Mouse (Mus musculus): ENCODE measurements around the gene Rnf185. TPM values are rescaled to one million over a fixed set of nuclear protein-coding genes. Genes with fewer than 3 reads are reported as not detected.

Rnf185 gene
- polyA plus RNA-seq, 1 experiment from 2014 or later, result 19.4 TPM

- Histone ChIP-seq H3K4me1 (replicated peaks; ENCODE audit: control insufficient read depth, insufficient read depth) (peaks cover under 1% of the 10 kb centered on the region; the same call in 1 of the 2 replicates), H3K4me2 (replicated peaks; ENCODE audit: low read depth) (no peak overlapping the region), H3K27me3 (ENCODE audit: control insufficient read depth, insufficient read depth, low read length) (no peaks in the 10 kb centered on the region), H3K9ac (ENCODE audit: low read length) (no peak overlapping the region), H3K9me3 (ENCODE audit: control insufficient read depth, low read length) (no peaks in the 10 kb centered on the region), H3K4me3 (ENCODE audit: low read depth, low read length) (no peak overlapping the region), H3K36me3 (ENCODE audit: control insufficient read depth, insufficient read depth, low read length) (no peaks in the 10 kb centered on the region), H3K27ac (replicated peaks) (no peak overlapping the region)
- DNase-seq (ENCODE audit: low spot score) (no peak), ATAC-seq (ENCODE audit: low FRiP score, low TSS enrichment) (no peak)
- 78% methylated on average over 3 of the region's 3 CpGs for WGBS
- TF ChIP-seq EP300 (optimal IDR thresholded peaks at IDR 0.05) (no peak), CTCF (IDR thresholded peaks at IDR 0.05; ENCODE audit: low read depth) (no peak)
Observed at GRCm38 (mm10) chr11:3403024-3403423, 49.1 kb downstream of the Rnf185 start.

DNA sequence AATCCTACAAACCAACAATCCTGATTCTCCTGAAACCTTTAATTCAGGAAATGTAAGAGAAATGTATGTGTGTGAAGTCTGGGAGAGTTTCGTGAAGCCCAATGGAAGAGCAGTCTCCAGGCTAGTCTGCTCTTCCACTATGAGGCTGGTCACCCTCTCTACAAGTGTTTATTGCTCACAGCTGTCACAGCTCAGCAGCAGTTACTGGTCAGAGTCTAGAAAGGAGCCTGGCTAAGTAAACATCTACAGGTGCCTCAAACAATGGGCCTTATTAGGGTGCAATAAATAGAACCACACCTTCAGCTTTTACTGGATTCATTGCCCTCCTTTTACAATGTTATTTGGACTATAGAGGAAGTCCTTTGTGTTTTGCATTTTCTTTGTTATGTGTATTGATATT is 53.8 kb downstream of the Rnf185 start:
- H3K9me3 ChIP-seq (ENCODE audit: control insufficient read depth, low read length), result no peaks in the 10 kb centered on the region
- H3K36me3 ChIP-seq (ENCODE audit: control insufficient read depth, insufficient read depth, low read length), result no peaks in the 10 kb centered on the region; the same call in 1 of the 2 replicates
- no peak overlapping the region for H3K9ac ChIP-seq (ENCODE audit: low read length)
- TF ChIP-seq CTCF (IDR thresholded peaks at IDR 0.05; ENCODE audit: low read depth) (no peak), EP300 (optimal IDR thresholded peaks at IDR 0.05) (no peak)
- no peak overlapping the region for H3K4me2 ChIP-seq (replicated peaks; ENCODE audit: low read depth)
- H3K4me3 ChIP-seq (ENCODE audit: low read depth, low read length), result no peak overlapping the region
- H3K27me3 ChIP-seq (ENCODE audit: control insufficient read depth, insufficient read depth, low read length), result no peaks in the 10 kb centered on the region
- H3K4me1 ChIP-seq (replicated peaks; ENCODE audit: control insufficient read depth, insufficient read depth), result no peaks in the 10 kb centered on the region
- 69% methylated on average over 1 of the region's 1 CpGs for WGBS
- H3K27ac ChIP-seq (replicated peaks), result no peak overlapping the region
- DNase-seq (ENCODE audit: low spot score), result no peak
- ATAC-seq (ENCODE audit: low FRiP score, low TSS enrichment), result peak; percentile 76

DNA sequence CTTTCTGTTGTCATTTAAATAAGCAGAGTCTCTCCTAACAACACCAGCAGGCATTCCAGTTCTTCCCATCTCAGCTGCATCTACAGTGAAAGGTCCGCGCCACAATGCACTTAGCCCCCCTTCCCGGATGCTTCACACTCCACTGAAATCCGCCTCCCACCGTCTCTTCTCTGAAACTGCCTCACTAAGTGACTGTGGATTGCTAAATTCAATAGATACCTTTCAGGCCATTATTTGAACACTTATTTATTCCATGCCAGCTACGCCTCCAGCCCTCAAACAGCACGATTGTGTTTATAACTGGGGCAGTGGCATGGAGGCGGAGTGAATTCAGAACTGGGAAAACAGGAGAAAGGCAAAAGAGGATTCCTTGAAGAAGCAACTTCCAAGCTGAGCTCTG is 55.6 kb downstream of the Rnf185 start:
- H3K9ac ChIP-seq (ENCODE audit: low read length), result no peak overlapping the region
- no peak overlapping the region for H3K27ac ChIP-seq (replicated peaks)
- no peaks in the 10 kb centered on the region for H3K4me1 ChIP-seq (replicated peaks; ENCODE audit: control insufficient read depth, insufficient read depth)
- no peaks in the 10 kb centered on the region for H3K27me3 ChIP-seq (ENCODE audit: control insufficient read depth, insufficient read depth, low read length)
- WGBS, result 76% methylated on average over 8 of the region's 8 CpGs
- TF ChIP-seq CTCF (IDR thresholded peaks at IDR 0.05; ENCODE audit: low read depth) (no peak), EP300 (optimal IDR thresholded peaks at IDR 0.05) (no peak)
- ATAC-seq (ENCODE audit: low FRiP score, low TSS enrichment) (no peak), DNase-seq (ENCODE audit: low spot score) (no peak)
- no peak overlapping the region for H3K4me2 ChIP-seq (replicated peaks; ENCODE audit: low read depth)
- H3K9me3 ChIP-seq (ENCODE audit: control insufficient read depth, low read length), result no peaks in the 10 kb centered on the region
- H3K36me3 ChIP-seq (ENCODE audit: control insufficient read depth, insufficient read depth, low read length), result no peaks in the 10 kb centered on the region; the same call in 1 of the 2 replicates
- H3K4me3 ChIP-seq (ENCODE audit: low read depth, low read length), result no peak overlapping the region

GRCm38 (mm10) chr11:3396091-3396490 is 56.1 kb downstream of the Rnf185 start:
- Histone ChIP-seq H3K4me1 (replicated peaks; ENCODE audit: control insufficient read depth, insufficient read depth) (no peaks in the 10 kb centered on the region), H3K27ac (replicated peaks) (no peak overlapping the region), H3K4me2 (replicated peaks; ENCODE audit: low read depth) (no peak overlapping the region), H3K4me3 (ENCODE audit: low read depth, low read length) (no peak overlapping the region), H3K9me3 (ENCODE audit: control insufficient read depth, low read length) (no peaks in the 10 kb centered on the region), H3K27me3 (ENCODE audit: control insufficient read depth, insufficient read depth, low read length) (no peaks in the 10 kb centered on the region), H3K9ac (ENCODE audit: low read length) (no peak overlapping the region), H3K36me3 (ENCODE audit: control insufficient read depth, insufficient read depth, low read length) (no peaks in the 10 kb centered on the region; the same call in 1 of the 2 replicates)
- no peak for TF ChIP-seq CTCF (IDR thresholded peaks at IDR 0.05; ENCODE audit: low read depth)
- TF ChIP-seq EP300 (optimal IDR thresholded peaks at IDR 0.05), result no peak
- no peak for ATAC-seq (ENCODE audit: low FRiP score, low TSS enrichment)
- DNase-seq (ENCODE audit: low spot score), result no peak
- 86% methylated on average over 3 of the region's 3 CpGs for WGBS

- H3K27me3 ChIP-seq (ENCODE audit: control insufficient read depth, insufficient read depth, low read length), result no peaks in the 10 kb centered on the region
- no peaks in the 10 kb centered on the region for H3K9me3 ChIP-seq (ENCODE audit: control insufficient read depth, low read length)
- DNase-seq (ENCODE audit: low spot score), result no peak
- H3K9ac ChIP-seq (ENCODE audit: low read length), result no peak overlapping the region
- no peaks in the 10 kb centered on the region; the same call in 1 of the 2 replicates for H3K36me3 ChIP-seq (ENCODE audit: control insufficient read depth, insufficient read depth, low read length)
- no peak overlapping the region for H3K4me2 ChIP-seq (replicated peaks; ENCODE audit: low read depth)
- no peak for ATAC-seq (ENCODE audit: low FRiP score, low TSS enrichment)
- H3K4me3 ChIP-seq (ENCODE audit: low read depth, low read length), result no peak overlapping the region
- no peak overlapping the region for H3K27ac ChIP-seq (replicated peaks)
- 80% methylated on average over 5 of the region's 5 CpGs for WGBS
- TF ChIP-seq CTCF (IDR thresholded peaks at IDR 0.05; ENCODE audit: low read depth) (no peak), EP300 (optimal IDR thresholded peaks at IDR 0.05) (no peak)
- no peaks in the 10 kb centered on the region for H3K4me1 ChIP-seq (replicated peaks; ENCODE audit: control insufficient read depth, insufficient read depth)
Observed at GRCm38 (mm10) chr11:3394520-3394919, 57.6 kb downstream of the Rnf185 start.

DNA sequence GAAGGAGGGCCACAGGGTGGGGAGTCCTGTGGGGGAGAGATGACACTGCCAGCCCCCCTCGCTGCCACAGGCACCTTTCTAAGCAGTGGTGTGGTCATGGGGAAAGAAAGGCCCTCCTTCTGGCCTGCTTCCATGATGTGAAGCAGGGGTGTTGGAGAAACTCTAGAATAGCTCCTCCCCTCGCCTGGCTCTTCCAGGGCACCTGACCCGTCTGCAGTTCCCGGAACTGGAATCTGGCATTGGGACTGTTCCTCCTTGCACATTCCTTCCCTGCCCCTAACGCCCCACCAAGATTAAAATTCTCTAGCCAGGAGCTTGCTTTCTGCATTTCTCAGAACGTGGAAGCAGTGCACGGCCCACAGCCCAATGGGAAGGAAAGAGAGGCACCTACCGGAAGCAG is 59.6 kb downstream of the Rnf185 start:
- Histone ChIP-seq H3K27me3 (ENCODE audit: control insufficient read depth, insufficient read depth, low read length) (no peaks in the 10 kb centered on the region), H3K4me1 (replicated peaks; ENCODE audit: control insufficient read depth, insufficient read depth) (no peaks in the 10 kb centered on the region), H3K36me3 (ENCODE audit: control insufficient read depth, insufficient read depth, low read length) (no peaks in the 10 kb centered on the region; the same call in 1 of the 2 replicates), H3K9me3 (ENCODE audit: control insufficient read depth, low read length) (no peaks in the 10 kb centered on the region), H3K4me2 (replicated peaks; ENCODE audit: low read depth) (no peak overlapping the region), H3K27ac (replicated peaks) (peak overlapping the region; percentile 71), H3K4me3 (ENCODE audit: low read depth, low read length) (no peak overlapping the region), H3K9ac (ENCODE audit: low read length) (no peak overlapping the region; the same call in 1 of the 2 replicates)
- ATAC-seq (ENCODE audit: low FRiP score, low TSS enrichment) (peak; percentile 77), DNase-seq (ENCODE audit: low spot score) (peak; percentile 77)
- TF ChIP-seq CTCF (IDR thresholded peaks at IDR 0.05; ENCODE audit: low read depth), result peak; percentile 8; the same call in 1 of the 2 replicates
- TF ChIP-seq EP300 (optimal IDR thresholded peaks at IDR 0.05), result no peak
- WGBS, result 45% methylated on average over 8 of the region's 8 CpGs
